Mouse (Mus musculus): Measurements from ENCODE around the gene Znrf4.
"Not testable (repeated sequence)": the region's sequence is repeated elsewhere in the genome, so short reads cannot be mapped to it uniquely, and the experiment has no call there.

The Znrf4 gene

DNA sequence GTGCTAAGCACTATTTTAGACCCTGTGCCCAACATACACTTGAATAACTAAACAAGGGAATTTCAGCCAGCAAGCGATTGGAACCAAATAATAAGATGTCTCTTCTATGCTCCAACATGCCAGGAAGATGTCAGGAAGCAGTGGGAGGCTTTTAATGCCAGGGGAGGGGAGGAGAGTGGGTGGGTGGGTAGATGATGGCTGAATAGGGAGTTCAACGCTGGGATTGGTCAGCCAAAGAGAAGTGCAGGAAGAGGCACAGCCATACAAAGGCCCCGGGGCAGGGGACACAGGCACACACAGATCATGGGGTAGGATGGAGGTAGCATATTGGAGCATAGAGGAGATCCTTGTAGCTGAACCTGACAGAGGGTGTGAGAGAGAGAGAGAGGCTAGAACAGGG, 24.6 kb upstream of the Znrf4 start:
- in situ Hi-C loops (cut with MboI, MseI): loop anchor here in 1 of 2 experiments (5.0 kb wide), 1 partner anchor 40 kb away; no protein-coding TSS in a partner anchor

DNA sequence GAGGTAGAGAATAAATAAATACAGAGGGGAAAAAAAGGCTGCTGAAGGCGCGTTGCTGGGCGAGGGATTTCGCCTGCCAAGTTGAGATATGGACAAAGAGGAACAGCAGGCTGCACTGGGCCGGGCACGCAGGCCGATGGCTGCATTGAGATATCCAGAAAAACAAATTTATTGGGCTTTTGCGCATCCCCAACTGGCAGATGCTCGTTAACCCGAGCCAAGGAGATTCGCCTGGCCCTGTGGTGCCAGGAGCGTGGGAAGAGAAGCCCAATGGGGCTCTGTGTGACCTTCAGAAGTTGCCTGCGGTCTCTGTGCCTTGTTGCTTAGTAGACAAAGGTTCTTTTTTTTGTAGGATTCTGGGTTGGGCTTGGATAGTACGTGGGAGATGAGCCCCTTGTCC, 24.0 kb upstream of the Znrf4 start:
- in situ Hi-C loops (cut with MboI, MseI): loop anchor here in 1 of 2 experiments (5.0 kb wide), 1 partner anchor 39 kb away; no protein-coding TSS in a partner anchor

DNA sequence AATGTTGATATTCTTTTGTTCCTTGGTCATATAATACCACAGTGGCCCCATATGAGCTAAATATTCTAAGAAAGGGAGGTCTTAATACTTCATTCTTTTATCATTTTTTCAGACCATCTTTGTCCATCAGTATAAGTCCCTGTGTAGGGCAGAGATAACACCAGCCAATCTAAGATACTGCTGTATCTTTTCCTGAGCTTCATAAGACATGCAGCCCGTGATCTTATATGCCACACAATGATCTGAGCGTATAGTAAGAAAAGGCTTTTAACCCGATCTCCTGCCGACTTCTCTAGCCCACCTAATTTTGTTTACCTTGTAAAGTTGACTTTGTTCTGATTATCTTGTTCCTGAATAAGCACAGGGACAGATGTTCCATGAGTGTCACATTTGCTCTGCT, 12.7 kb upstream of the Znrf4 start:
- in situ Hi-C loops (cut with MboI, MseI): no loop called here

DNA sequence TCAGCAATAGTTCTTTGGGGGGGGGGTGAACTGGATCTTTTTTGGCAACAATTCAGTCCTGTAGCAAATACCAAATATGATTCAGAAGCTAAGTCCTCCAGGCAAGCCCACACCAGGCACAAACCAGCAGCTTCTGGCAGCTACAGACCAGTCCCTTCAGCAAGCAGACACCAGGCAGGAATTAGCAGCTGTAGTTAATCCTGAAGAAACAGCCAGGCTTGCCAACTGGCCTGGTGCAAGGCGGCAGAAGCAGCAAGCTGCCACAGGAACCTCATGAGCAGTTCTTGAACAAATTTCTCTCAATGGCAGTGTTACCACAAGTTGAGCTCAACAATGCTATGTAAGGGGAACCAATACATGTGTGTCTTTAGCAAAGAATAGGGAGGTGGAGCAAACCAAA, 10.5 kb upstream of the Znrf4 start:
- in situ Hi-C loops (cut with MboI, MseI): no loop called here

DNA sequence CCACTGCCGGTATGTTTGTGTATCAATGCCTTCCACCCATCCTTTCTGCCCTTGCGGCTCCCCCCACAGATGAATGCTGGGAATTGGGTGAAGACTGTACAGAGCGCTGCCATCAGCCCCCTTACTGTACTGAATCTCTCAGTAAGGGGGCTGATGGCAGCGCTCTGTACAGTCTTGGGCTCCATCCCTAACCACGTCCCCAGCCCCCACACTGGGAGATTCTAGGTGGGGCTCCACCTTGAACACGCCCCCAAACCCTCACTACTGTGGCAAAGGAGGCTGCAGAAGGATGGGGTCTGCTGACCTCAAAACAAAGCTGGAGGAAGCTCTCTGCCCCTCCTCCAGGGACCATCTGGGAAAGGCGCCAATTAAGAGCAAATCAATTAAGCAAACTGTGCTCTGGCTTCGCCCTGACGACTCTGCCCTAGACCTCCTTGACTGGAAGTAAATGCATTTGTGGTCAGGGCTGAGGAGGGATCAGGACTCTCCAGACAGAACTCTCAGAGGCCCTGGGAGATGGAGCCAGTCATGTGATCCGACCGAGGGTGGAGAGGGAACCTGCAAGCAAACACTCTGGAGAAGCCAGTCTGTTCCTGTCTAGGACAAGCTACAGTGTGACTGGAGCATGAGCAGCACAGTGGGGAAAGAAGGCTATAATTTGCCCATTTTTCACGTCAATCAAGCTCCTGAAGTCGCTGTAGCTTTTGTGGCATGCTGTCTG, 3.6 kb upstream of the Znrf4 start:
- in situ Hi-C loops (cut with MboI, MseI): no loop called here

DNA sequence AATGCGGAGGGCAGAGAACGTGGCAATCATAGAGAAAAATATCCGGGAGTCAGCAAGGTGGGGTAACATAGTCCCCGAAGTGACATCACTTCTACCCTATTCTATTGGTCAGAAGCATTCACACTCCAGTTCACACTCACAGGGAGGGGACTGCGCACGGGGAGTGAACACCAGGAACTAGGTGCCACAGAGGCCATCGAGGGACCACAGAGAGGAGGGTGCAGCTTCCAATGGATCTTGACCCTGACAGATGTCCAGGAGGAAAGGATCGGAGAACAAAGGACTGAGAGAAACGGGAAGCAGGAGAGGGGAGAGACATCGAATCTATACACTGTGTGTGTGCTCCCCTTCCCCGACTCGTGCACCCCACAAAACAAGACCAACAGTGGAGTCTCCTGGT, 2.7 kb upstream of the Znrf4 start:
- in situ Hi-C loops (cut with MboI, MseI): no loop called here

DNA sequence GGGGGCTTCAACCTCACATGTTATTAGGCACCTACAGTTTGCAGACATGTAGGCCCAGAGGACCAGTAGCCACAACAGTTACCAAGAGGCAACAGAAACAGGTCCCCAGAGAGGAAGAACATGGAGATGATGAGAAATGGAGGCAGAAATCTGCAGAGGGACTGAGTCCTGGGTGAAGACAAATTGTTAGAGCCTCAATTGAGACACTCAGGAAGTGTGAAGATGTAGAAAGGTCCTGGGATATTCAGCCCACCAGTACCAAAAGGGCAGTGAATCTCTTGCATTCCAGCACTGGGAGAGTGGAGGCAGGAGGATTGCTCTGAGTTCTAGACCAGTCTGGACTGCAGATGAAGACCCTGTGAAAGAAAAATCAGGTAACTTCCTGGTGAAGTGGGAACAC, 2.1 kb upstream of the Znrf4 start:
- in situ Hi-C loops (cut with MboI, MseI): no loop called here

DNA sequence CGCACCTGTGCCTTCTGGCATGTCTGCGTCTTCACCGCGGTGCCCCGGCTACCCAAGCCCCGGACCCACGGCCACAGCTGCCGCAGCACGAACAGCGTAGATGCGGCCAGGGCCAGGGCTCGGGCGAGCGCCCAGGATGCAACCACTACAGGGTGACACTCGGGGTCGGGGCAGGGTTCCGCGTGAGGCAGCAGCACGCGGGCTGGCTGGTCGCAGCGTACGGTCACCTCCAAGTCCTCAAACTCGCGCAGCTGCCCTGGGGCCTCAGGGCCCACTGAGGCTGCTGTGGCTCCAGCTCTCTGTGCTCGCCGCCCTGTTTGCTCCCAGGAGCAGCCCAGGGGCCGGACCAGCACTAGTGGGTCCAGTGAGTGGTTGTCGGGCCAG, 532 bp downstream of the Znrf4 start:
- in situ Hi-C loops (cut with MboI, MseI): no loop called here

DNA sequence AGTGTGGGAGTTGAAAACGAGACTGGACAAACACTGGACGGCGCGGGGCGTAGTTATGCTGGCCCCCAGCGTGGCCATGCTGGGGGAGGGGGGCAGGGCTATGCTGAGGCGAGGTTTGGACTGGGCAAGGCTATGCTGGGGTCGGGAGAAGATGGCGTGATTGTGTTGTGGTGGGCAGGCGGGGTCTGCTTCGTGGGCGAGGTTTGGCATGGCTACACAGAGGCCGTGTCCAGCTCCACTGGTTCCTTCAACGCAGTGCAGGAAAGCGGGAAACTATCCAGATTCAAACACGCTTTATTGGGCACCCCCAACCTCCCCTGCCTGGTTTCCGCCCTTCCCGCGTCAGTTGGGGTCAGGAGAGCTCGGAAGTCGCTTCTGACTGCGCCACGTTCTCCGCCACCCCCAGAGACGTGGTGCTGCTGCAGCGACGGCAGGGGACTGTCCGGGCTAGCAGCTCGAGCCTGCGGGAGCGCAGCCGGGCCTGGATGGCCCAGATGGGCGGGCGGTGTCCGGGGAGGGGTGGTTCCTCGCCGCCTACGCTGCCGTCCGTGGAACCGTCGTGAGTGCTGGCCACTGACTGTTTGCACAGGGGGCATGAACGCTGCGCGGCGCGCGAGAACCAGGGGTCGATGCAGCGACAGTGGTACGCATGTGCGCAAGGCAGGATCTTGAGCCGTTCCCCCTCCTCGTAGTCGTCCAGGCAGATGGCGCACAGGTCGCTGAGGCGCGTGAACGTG, 1.1 kb downstream of the Znrf4 start:
- in situ Hi-C loops (cut with MboI, MseI): no loop called here

DNA sequence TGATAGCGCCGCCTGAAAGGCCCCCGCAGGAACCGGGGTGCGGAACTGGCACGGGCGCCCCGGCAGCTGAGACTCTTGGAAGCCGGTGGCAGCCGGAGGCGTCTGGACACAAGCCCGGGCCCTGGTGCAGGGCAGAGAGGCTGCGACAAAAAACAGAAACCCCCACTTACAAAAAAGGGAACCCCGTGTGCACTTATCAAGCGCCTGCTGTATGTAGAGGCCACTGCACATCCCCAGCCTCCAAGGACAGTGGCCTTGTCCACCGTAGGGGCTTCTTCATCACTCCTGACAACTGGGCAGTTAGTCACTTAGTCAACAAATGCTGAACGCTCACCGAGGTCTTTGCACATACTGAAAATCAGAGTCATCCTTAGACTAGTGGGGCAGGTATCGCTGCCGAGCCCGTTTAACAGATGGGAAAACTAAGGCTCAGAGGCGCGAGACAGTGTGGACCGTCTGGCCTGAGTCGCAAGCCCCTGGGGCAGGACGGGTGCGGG, 1.7 kb downstream of the Znrf4 start:
- in situ Hi-C loops (cut with MboI, MseI): no loop called here

DNA sequence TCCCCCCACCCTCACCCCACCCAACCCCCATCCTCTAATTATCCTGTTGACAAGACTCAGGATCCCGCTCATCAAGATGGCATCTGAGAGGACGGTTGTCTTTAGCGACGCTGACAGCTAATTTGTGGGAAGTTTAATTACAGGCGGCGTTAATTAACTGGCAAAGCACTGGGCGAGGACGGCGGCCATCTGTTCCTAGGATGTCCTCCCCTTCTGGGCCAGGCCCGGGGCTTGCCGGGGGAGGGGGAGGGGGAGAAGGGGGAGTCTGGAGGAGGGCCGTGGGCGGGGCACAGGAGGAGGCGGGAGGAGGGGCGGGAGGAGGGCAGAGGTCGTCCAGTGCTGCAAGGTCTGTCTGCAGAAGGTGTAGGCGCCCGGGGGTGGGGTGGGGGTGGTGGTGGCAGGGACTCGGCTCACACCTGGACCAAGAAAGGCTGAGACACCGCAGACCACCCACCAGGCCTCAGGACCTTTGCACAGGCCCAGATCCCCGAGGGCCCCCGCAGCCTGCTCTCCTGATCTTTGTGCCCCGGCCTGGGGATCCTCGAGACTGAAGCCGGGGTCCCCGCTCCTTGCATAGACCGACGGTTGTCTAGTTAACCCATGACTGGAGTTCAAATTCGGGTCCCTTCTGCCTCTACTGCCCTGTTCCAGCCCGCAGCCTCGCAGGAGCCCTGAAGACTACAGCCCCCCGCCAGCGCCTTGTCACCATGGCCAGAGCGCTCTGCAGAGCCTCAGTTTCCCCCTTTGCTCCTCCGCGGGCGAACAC, 2.3 kb downstream of the Znrf4 start:
- in situ Hi-C loops (cut with MboI, MseI): no loop called here

DNA sequence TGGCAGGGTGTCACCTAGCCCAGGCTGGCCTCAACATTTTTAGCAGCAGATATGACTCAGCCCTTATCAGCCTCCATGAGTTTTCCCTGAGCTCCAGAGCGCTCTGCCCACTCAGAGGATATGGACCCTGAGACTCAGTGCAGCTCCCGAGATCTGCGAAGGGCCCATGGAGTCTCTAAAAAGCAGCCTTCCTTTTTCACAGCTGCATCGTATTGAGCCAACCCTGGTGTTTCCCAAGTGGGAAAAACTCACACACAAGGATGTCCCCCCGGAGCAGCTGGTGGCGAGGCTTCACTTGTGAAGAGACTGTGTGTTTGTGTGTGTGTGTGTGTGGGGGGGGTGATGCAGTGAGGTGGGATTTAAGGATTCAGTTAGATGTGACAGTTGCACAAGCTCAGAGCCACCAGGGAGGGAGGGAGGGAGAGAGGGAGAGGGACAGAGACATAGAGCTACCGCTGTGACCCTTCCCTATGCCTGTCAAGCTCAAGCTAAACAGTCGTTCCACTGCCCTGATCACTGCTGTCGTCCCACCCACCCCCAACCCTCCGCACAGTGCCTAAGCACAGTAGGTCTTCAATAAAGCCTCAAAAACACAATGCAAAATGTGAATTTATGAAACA, 3.1 kb downstream of the Znrf4 start:
- in situ Hi-C loops (cut with MboI, MseI): no loop called here

DNA sequence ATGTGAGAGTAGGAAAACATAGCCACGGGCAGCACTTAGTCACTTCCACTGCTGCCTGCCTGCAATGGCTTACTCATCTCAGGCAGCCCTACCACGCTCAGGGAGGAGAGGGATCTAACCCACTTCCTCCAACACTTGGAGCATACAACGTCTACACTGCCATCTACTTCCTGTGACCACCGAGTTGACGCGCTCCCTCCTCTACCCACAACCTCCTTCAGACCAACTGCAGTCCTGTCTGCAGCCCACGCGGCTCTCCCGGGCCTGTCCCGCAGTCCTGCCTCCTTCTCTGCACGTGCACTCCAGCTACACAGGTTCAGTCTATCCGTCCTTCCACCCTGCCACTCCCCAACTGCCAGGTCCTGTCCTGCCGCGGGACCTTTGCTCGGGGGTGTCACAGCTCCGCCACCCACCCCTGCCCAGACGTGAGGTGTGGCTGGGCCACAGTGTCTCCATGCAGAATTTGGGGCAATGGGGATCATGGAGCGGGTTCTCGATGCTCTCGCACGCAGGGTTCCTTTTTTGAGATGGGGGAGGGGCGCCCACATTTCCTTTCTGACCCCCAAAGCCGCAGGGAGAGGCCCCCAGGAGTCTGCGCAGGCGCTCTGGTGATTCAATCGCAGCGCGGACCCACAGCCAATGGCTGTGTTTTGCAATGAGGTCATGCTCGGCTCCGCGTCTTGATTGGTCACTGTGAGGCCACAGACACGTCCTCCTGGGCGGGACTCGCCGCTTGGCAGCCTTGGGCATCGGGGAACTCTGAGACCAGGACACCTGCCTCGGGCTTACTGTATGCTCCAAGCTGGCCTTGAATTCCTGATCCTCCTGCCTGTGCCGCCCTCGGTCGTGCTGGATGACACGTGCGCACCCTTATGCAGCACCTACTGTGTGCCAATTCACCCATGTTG, 4.8 kb downstream of the Znrf4 start:
- in situ Hi-C loops (cut with MboI, MseI): no loop called here

DNA sequence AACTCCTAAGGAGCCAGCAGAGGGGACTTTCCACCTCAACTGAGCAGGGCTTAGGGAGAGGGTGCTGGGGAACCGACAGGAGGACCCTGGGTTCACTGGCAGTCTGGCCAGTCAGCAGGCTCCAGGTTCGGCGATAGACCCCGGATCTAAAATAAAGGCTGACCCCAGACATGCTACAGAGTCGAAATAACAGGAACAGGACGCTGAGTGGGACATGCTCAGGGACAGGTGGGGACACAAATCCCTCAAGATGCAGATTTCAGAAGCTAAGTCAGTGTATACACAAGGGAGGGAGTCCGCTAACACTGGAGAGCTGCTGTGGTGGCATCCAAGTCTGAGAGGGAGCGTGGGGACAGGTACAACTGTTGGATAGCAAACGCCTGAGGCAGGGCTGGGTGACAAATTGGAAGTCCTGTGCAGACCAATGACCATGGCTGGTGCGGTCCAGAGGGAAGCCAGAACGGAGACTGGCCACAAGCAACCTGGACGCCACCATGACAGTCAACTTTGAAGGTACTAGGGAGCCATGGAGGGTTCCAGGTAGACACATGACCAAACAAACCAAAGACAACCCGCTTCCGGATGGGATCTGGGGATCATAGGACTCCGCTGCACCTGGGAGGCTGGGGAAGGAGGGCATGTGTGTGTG, 5.7 kb downstream of the Znrf4 start:
- in situ Hi-C loops (cut with MboI, MseI): no loop called here

DNA sequence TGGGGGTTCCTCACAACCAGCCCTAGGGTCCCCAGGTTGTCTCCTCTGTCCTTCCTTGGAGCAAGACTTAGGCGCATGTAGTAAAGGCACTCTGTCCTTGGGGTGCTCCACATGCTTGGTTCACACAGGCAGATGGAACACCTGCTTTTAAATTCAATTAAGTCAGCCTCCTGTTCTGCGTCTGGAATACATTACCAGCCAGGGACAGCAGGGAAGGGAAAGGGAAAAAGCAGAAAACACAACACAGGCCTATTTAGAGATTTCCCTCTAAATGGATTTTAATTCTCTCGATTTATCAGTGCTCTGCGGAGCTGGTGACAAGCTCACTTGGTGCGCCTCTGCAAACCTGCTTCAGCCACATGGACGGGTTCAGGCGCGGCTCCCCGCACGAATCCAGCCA, 6.8 kb downstream of the Znrf4 start:
- in situ Hi-C loops (cut with MboI, MseI): no loop called here

DNA sequence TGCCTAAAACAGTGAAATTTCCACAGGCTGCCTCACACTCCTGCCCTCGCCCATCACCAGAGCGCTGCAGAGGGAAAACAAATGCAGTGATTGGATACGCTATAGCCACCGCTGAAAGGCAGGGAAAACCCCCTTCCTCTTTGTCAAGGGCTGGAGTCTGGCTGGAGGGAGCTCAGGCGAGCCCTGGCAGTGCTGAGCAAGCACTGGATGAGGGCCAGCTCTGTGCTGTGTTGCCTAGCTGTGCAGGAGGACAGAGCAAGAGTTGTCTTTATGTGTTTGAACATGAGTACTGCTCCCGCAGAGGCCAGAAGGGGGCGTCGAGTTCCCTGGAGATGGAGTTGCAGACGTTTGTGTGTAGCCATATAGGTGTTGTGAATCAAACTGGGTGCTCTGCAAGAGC, 9.7 kb downstream of the Znrf4 start:
- in situ Hi-C loops (cut with MboI, MseI): no loop called here

DNA sequence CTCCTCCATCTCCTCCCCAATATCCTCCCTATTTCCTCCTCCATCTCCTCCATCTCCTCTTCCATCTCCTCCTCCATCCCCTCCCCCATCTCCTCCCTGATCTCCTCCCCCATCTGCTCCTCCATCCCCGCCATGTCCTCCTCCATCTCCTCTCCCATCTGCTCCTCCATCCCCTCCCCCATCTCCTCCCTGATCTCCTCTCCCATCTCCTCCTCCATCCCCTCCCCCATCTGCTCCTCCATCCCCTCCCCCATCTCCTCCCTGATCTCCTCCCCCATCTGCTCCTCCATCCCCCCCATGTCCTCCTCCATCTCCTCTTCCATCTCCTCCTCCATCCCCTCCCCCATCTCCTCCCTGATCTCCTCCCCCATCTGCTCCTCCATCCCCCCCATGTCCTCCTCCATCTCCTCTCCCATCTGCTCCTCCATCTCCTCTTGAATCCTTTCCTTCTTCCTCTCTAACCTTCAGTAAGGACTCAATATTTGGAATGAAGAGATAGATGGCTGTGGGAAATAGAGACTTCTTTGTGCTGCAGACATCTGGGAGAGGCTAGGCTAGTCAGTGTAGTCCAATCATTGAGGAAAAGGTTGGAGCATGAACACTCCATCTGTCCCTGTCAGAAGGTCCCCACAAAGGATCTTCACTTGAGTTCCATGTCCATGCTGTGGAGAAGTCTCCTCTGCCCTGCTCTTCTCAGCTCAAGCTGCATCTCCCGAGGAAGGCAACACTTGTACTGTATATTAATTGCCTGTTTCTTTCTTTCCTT, 10.4 kb downstream of the Znrf4 start:
- in situ Hi-C loops (cut with MboI, MseI): not testable (repeated sequence)

DNA sequence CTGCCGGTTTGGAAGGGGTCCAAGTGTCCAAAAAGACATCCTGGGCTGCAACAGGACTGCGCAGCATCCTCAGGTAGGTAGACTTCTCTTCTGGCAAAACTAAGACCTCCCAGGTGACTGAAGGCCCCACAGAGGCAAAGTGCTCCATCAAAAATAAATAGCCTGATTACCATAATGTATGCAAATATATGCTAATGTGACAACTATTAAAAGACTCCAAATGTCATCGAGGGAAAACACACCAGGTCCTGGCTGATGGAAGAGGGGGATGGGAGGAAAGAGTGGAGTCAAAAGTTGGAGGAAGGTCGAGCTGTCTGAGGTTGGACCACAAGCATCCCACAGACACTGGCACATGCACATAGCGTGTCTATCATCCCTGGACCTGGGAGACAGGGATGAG, 13.0 kb downstream of the Znrf4 start:
- in situ Hi-C loops (cut with MboI, MseI): loop anchor here in 1 of 2 experiments (5.0 kb wide), 1 partner anchor 38 kb away; no protein-coding TSS in a partner anchor

DNA sequence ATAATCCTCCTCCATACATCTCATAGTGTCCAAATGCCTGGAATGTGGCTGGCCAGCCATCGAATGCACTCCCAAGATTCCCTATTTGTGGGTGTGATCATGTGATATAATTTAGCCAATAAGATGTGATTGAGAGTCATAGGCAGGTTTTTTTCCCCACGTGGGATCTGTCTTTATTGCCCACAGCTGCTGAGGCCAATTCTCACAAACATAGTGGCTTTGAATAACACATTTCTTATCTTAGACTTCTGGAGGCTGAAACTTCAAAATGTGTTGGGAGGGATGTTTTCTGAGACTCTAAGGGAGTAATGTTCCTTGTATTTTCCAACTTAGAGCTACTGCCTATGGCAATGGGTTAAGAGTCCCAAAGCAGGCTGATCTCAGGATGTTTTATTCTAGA, 17.8 kb downstream of the Znrf4 start:
- in situ Hi-C loops (cut with MboI, MseI): no loop called here

Data from T-helper 17 cell (primary cell).